Mouse (Mus musculus) neural tube, embryonic 10.5 days (tissue): ENCODE data around the gene Mocs3.

Experiments used
- DNase-seq: peaks from one replicate; pipeline ENCODE4 v3.0.0-alpha.2; 2017; ENCODE audit warnings: low spot score; ENCODE audit errors: extremely low spot score

Gene Mocs3

DNA sequence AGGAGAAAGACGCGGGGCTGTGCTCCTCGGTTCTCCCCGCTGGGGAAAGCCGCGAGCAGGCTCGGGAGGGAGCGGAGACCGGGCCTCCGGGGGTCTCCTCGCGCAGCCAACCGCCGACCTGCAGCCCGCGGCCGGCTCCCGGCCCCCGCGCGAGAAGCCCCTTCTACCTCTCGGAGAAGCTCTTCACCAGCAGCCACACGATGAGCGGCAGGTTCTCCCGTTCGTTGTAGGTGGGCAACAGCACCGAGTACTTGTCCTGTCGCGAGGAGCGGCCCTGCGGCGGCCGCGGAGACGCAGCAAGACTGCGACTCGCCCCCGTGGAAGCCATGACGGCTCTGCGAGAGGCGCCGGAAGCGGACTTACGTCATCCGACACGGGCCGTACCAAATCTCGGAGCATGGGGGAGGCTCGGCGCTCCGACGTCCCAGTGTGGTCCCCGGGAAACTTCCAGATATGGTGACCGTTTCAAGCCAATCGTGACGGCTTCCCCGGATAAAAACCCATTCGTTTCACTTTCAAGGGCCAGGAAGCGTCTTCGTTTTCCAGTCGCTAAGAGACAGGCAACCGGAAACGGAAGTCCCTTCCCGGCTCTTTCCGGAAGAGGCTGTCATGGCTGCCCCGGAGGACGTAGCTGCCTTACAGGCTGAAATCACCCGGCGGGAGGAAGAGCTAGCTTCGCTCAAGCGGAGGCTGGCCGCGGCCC, at the start of gene Mocs3, which contains the start of the genes Gm20716 and Dpm1:
TSS of gene Mocs3 (plus strand) at position 597 of the 703 bp plus-strand sequence.
TSS of gene Gm20716 (minus strand) at position 339 of the 703 bp plus-strand sequence.
TSS of gene Dpm1 (minus strand) at position 566 of the 703 bp plus-strand sequence.
- peak; percentile 96 for DNase-seq

DNA sequence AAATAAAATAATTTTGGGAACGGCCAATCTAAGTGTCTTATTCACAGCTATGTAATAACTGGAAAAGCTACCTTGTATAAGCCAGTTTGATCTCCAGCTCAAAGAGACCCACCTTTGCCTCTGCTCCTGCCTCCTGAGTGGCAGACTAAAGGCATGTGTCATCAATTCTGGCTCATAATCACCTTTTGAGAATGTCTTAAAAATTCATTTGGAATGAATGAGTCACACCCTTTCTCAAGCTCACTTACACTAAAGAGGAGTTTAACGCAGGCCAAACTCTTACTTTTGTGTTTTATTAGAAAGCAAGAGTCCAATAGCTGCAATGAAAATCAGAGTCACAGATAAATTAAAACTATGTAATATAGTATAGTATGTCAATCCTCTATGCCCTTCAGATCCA, 38.6 kb upstream of the Mocs3 start:
- DNase-seq, result no peak

DNA sequence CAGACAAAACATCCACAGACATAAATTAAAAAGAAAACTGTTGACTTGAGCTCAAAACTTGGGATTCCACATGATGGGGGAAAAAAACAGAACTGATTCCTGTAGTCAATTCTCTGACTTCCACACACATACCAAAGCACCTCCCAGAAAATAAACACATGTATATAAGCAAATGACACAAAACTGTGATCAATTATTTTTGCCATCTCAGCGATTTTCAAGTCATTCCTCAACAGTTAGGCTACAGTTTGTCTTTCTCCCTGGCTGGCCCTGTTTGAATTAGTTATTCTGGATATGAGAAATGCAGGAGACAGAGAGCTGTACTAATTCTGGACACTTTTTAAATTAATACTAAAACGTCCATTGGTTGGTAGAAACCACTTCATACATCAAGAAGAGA, 36.7 kb upstream of the Mocs3 start:
- DNase-seq, result no peak

DNA sequence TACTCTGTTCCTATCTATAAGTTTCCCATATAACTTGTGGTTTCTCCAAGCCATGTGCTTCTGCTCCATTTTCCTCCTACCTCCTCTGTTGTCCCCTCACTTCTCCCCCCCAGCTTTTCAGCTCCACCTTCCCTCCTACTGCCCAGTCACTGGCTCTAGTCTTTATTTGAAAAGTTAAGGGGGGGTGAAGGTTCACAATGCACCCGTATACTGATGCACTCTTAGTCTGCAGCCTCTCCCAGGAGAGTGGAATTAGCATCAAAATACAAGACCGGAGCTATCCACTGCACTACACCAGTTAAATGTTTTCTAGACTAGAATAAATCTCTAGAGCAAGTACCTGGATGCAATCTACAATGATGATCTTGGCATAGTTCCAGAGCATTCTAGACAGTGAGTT, 34.7 kb upstream of the Mocs3 start:
- no peak for DNase-seq

DNA sequence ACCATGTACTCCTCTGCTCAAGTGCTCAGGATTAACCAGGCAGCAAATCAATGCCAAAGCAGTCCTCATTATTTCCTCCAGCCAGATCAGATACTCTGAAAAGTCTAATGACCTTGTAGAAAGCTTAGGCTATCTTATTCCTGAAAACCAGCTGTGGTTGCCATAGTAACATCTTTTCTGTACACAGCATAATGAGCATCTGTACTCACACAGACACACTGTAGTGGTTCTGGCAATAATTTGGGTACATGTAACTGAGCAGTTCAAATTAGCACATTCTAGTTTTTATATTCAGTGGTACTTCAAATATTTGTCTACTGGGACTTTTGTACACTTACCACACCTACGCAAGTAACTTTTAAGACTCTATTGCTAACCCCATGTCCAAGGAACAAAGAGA, 32.0 kb upstream of the Mocs3 start:
- DNase-seq, result no peak

DNA sequence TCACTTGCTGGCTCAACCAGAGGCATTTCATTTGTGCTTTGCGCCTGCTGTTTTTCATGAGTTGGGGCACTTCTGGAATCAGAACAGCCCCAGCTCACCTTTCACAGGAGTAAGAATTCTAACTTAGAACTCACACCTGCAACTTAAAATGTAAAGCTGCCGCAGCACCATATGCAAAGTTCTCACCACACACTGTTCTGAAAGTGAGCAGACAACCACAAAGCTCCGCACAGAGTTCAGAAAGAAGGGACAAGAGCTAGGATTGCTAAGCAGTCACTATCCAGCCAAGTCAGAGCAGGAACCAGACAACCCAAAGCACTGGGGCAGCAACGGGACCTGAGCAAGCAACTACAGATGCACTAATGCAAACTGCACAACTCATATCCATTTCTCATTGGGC, 30.9 kb upstream of the Mocs3 start:
- DNase-seq, result no peak

DNA sequence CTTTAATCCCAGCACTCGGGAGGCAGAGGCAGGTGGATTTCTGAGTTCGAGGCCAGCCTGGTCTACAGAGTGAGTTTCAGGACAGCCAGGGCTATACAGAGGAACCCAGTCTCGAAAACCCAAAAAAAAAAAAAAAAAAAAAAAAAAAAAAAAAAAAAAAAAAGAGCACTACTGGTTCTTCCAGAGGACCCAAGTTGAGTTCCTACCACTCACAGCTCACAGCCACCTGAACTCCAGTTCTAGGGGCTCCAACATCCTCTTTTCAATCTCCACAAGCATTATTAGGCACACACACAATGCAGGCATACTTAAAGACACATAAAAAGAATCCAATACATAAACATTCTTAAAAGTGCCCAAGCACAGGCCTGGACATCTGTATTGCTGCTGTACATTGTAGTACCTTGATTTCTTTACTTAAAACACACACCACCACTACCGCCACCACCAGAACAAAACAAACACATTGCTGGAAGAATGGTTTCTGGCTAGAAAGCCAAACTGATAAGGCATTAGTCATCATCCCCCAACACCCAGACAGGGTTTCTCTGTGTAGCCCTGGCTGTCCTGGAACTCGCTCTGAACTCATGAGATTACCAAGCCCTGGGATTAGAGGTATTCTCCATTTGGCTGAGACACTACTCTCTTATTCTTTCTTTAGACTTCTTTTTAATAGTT, 30.3 kb upstream of the Mocs3 start:
- no peak for DNase-seq

DNA sequence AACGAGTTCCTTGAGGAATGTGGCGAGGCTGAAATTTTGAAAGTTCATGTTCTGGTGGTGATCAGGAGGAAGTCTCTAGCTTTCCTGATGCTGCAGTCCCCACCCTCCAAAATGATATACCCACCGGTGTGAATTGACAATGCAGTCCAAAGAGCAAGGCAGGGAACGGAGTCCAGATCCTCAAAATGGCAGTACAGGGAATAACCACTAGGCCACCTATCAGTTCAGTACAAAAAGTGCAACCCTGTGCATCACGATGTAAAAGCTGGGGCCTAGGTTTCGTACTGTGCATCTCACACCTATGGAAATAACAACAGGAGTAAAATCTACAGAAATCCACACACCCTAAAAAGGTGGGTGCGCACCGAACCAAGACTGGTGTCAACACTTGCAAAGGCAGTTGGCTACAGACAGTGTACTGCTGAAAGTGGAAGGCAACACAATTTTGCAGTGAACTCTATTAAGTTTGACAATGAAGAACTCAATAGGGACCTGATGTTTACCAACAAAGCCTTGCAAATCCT, 25.9 kb upstream of the Mocs3 start:
- DNase-seq, result no peak

DNA sequence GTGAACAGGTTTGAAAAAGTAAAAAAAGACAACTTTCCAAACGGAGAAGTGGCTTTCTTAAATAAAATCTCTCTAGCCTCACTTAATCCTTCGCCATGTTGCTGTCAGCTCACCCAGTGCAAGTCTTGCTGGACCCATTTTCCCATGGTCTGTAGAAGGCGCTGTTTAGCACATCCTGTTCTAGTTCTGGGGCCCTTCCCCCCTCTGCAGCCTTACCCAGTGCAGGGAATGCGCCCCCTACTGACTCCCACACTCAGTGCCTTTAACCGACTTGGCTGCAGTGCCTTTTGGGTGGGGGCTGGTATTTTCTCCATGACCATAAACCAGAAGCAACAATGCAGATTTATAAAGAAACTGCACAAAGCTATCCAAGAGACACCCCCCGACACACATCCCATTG, 25.2 kb upstream of the Mocs3 start:
- peak; percentile 83 for DNase-seq

DNA sequence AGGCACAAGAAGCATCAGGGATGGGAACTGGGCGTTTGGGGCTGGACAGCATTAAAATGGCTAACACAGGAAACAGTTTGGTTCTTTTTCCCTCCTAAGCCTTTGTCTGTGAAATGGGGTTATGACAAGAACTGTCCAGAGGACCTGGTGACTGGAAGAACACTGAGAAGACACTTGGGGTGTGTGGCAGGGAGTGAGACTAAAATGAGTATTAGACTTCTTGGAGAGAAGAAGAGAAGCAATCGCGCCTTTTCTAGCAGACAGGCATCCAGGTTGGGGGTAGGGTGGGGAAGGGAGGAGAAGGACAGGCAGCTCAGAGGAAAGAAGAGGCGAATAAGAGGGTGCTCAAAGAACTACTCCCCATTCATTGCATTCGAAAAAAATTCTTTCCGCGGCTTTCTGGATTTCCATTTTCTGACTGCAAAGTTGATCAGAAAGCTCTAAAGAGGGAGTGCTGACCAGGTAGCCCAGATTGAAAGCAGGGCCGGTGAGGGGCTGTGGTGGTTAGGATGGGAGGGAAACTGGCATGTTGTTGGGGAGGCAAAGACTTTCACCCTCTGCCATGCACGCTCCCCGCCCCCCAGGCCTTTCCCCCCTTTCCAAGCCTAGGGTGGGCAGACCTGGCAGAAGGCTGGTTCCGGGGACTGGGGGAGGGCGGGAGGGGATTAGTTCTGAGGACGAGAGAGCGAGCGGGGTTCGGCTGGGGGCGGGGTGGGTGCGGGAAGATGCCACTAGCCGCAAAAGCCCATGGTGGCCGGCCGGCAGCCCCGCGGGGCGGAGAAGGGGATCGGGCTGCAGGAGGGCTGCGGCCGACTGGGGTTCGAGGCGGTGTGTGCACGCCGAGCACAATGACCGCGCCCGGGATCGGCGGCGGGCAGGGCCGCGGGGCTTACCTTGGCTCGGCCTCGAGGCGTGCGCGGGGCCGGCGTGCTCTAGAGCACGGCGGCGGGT, 24.5 kb upstream of the Mocs3 start:
- peak; percentile 54 for DNase-seq

DNA sequence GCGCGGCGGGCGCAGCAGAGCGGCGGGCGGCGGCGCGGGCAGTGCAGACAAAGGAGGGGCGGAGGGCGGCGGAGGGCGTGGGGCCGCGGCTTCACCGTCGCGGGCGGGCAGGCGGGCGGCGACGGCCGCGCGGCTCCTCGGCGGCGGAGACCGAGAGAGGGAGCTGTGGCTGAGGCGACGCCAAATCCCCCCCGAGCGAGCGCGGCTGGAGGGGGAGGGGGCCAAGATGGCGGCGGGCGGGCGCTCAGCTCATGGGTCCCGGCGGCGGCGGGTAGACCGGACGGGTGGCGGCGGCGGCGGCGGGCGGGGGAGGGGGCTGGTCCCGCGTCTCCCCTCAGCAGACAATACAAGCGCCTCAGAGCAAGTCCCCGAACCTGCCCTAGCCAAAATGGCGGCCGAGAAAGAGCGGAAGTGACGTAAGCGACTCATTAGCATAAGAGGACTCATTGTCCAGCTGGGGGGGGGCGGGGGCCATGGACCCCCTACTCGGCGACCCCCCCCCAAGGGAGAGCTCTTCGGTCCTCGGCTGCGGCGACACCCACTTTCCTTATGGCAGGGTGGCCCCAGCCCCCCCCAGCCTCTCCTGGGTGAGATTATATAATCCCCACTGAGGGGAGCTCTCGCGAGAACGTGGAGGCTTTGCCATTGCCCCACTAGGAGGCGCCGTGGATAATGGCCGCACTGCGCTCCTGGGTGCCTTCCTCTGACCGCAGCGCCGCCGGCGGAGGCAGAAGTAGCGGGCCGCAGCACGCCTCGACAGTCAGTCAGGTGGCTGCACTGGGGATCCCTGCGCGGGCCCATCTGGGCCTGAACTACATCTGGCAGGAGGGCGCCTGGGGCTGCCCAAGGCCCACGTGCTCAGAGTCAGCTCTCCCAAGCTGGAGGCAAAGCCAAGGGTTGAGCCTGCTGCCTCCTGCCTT, 23.4 kb upstream of the Mocs3 start, which contains the start of gene Adnp:
TSS of gene Adnp (minus strand) at position 388 of the 920 bp plus-strand sequence.
- DNase-seq, result peak; percentile 98

DNA sequence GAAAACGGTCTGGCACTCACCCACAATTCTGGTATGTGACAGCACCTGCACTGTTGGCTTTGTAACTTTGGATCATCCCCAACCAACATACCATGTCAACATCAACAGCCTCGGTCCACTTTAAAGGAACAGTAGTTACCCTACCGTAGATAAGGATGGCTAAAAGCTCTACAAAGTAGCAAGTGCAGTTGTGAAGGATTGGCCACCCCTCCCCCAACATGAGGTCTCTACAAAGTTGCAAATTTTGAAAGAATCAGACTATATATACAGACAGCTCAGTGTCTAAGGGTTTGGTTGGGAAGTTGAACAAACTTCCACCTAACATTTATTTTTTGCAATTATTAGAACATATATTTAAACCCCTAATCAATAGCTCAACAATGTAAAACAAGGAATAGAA, 22.5 kb upstream of the Mocs3 start:
- no peak for DNase-seq

DNA sequence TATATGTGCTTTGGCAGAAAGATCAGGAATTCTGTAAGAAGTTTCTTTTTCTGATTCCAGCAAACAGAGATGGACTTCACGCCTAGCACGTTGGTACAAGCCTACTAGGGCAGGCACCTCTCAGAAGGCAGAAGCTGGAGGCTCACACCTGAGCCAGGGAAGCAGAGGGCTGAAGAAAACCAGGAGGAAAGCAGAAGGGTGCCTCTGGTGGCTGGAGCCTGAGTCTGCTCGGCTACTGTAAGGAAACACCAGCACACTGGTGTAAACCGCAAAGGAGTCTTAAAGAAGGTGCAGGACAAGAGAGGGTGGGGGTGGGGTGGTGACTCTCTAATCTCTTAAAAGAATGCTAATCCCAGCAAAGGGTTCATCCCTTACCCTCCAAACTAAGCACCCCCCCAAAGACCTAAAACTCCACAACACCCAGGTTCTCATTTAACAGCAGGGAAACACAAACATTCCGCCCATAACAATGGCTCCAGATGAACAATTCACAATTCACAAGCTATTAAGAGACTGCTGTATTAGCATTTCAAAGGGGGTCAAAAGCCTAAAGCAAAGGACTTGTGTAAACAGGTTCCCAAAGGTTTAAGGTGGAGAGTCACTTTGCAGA, 16.5 kb upstream of the Mocs3 start:
- no peak for DNase-seq

DNA sequence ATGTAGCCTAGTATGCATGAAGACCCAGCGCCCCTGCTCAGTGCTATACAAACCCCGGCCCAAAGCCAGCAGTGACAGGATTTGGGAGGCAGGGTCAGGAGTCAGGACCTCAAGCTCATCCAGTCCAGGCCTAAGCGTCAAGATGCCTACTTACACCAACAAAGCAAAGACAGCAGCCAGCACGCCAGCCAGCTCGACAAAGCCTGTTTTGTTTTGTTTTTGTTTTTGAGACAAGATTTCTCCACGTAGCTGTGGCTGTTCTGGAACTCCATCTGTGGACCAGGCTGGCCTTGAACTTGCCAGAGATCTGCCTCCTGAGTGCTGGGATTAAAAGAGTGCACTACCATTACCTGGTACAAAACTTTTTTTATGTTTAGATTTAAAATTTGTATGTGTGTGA, 7.1 kb upstream of the Mocs3 start:
- no peak for DNase-seq

DNA sequence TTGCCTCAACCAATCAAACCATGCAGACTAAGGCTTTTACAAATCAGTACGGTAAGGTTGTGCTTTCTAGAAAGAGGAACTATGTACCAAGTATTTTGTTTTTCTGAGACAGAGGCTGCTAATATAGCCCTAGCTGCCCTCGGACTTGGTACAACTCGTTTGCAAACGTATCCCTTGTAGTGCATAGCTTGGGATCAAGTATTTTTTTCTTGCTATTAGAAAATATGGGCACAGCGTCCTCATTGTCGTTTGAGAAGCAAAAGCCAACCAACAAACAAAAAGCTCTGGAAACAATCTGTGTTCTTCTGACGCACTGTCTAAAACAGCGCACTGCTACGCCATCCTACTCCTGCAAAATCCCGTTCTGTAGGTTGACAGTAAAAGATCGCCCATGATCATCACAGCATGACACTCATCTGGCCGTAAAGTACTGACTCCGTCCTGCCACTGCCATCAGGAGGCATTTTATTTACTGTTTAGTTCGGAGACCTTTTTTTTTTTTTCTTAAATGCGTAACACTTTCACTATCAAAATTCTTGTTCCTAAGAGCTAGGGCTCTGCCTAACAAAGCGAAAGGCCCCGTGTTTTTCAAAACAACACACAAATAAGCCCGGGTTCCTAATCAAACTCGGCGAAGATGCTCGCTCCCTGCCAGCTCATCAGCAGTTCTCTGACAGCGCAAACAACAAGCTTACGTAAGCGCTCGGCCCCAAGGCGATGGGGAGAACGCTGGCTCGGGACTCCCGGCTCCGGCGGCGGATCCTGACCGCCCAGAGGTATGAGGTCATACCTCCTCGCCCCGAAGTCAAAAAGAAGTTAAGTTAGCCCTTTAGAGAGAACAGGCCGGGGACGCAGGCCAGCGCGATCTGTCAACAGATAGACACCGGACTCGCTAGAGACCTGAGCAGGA, 1.1 kb upstream of the Mocs3 start:
- DNase-seq, result no peak

DNA sequence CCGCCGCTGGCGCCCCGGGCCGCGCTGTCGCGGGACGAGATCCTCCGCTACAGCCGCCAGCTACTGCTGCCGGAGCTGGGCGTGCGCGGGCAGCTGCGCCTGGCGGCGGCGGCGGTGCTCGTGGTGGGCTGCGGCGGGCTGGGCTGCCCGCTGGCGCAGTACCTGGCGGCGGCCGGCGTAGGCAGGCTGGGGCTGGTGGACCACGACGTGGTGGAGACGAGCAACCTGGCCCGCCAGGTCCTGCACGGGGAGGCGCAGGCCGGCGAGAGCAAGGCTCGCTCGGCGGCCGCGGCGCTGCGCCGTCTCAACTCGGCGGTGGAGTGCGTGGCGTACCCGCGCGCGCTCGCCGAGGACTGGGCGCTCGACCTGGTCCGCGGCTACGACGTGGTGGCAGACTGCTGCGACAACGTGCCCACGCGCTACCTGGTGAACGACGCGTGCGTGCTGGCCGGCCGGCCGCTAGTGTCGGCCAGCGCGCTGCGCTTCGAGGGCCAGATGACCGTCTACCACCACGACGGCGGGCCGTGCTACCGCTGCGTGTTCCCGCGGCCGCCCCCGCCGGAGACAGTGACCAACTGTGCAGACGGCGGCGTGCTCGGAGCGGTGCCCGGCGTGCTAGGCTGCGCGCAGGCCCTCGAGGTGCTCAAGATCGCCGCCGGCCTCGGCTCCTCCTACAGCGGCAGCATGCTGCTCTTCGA, 500 bp downstream of the Mocs3 start:
- peak; percentile 28 for DNase-seq

DNA sequence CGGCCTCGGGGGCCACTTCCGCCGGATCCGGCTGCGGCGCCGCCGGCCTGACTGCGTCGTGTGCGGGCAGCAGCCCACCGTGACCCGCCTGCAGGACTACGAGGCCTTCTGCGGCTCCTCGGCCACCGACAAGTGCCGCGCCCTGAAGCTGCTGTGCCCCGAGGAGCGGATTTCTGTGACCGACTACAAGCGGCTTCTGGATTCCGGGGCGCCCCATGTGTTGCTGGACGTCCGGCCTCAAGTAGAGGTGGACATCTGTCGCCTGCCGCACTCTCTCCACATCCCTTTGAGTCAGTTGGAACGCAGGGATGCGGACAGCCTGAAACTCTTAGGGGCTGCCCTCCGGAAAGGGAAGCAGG, 1.0 kb downstream of the Mocs3 start:
- DNase-seq, result no peak

DNA sequence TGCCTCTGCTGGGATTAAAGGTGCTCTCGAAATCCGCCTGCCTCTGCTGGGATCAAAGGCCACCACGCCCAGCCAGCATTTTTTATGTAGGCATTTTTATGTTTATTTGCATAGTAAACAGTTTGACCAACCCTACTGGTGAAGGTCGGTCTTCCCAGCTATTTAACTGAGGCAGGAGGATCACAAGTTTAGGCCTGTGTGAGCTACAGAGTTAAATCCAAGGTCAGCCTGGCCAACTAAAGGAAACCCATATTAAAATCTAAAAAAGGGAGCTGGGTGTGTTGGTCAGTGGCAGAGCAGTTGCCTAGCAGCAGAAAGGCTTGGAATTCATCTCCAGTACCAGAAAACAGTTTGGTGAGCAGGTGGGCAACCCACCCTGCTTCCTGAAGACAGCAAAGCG, 2.9 kb downstream of the Mocs3 start:
- no peak for DNase-seq
